Mouse (Mus musculus): ENCODE data around the gene Wipi1.

Gene Wipi1

GRCm38 (mm10) chr11:109543466-109543865 lies 68.3 kb downstream of the Wipi1 start:
- no peak for DNase-seq (ENCODE audit: low spot score in 2 of 2)

DNA sequence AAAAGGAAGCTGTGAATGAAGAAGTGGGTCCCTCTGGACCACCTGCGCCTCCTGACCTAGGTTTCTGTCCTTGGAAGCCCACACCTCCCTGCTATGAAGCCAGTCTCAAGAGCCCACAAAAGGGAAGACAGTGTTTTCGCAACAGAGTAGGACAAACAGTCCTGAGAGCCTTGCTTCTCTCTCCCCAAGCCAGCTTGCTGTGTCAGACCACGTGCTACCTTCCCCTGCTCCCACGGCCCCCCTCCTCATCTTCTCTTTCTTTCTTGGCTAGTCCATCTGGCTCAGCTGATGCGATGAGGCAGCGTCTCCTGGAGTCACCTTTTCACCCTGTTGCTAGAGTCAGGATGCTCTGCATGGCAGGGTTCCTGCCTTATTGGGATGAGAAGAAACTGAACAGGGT lies 72.5 kb downstream of the Wipi1 start:
- no peak for DNase-seq (ENCODE audit: low spot score in 2 of 2)

DNA sequence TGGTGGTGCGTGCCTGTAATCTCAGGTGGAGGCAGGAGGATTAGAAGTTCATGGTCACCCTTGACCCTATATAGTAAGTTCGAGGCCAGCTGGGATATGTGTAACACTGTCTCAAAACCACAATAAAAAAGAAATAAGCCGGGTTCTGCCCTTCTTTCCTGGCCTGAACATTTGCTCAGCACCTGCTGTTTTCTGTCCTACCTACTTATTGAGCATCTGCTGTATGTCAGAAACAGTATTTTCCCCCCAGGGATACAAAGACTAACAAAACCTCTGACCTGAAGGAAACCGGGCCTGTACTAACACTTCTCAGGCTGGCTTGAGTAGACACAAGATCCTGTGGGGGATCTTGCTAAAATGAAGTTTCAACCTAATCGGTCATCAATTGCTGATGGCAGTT lies 74.8 kb downstream of the Wipi1 start:
- DNase-seq (ENCODE audit: low spot score in 2 of 2), result no peak

GRCm38 (mm10) chr11:109535966-109536365 lies 75.8 kb downstream of the Wipi1 start:
- DNase-seq (ENCODE audit: low spot score in 2 of 2), result no peak

DNA sequence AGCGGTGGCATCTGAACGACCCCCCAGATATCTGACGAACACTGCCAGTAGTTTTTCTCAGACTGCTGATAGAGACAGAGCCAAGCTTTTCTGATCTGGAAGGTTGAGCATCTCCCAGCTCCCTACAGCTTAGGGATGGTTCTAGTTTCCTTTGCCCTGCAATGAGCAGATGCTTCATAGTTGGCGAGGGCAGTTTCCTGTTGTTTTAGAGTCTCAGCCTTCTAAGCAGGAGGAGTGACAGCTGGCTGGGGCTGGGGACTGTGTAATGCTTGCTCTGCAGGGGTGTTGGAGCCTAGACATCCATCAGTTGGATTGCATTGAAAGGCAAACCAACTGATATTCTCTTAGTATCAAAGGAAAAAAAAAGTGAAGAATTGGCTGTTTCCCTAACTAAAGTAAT lies 81.7 kb downstream of the Wipi1 start:
- peak in 1 of 2 experiments; percentile 18 for DNase-seq (ENCODE audit: low spot score in 2 of 2)

- DNase-seq (ENCODE audit: low spot score in 2 of 2), result no peak
Measured at GRCm38 (mm10) chr11:109525571-109525970, 86.2 kb downstream of the Wipi1 start.

GRCm38 (mm10) chr11:109524869-109525268 lies 86.9 kb downstream of the Wipi1 start:
- DNase-seq (ENCODE audit: low spot score in 2 of 2), result no peak

Data from cerebellum, postnatal 4 days (tissue).